Mouse (Mus musculus): Measurements from ENCODE around the gene Smpd1. TPM values are rescaled to one million over a fixed set of nuclear protein-coding genes. Genes with fewer than 3 reads are reported as not detected.

Smpd1 gene
- polyA plus RNA-seq, 1 experiment from 2014 or later: 64.2 TPM

GRCm38 (mm10) chr7:105547970-105548369, 6.2 kb upstream of the Smpd1 start:
- H3K4me3 ChIP-seq (ENCODE audit: control insufficient read depth in 1 of 2, insufficient read depth in 1 of 2, low read depth in 1 of 2, low read length in 2 of 2): no peak overlapping the region
- H3K9me3 ChIP-seq (ENCODE audit: control insufficient read depth, low read length): no peaks in the 10 kb centered on the region
- no peaks in the 10 kb centered on the region for H3K27me3 ChIP-seq (ENCODE audit: control insufficient read depth, insufficient read depth, low read length)
- H3K27ac ChIP-seq (replicated peaks in 1 of 2; ENCODE audit: control insufficient read depth in 1 of 2, insufficient read depth in 1 of 2, low read depth in 2 of 2, low read length in 2 of 2): no peak overlapping the region
- no peak for ATAC-seq (ENCODE audit: insufficient number of reproducible peaks, insufficient read depth, low FRiP score, low read depth)
- H3K4me1 ChIP-seq (ENCODE audit: control insufficient read depth in 2 of 2, insufficient read depth in 2 of 2, low read length in 2 of 2): no peaks in the 10 kb centered on the region
- 63% methylated on average over 7 of the region's 7 CpGs for WGBS
- H3K9ac ChIP-seq (ENCODE audit: low read length): no peak overlapping the region
- H3K36me3 ChIP-seq (ENCODE audit: control insufficient read depth, insufficient read depth, low read length): no peaks in the 10 kb centered on the region
- H3K4me2 ChIP-seq (ENCODE audit: low read length): no peak overlapping the region

GRCm38 (mm10) chr7:105549035-105549434, 5.1 kb upstream of the Smpd1 start:
- Histone ChIP-seq H3K27me3 (ENCODE audit: control insufficient read depth, insufficient read depth, low read length) (no peaks in the 10 kb centered on the region), H3K36me3 (ENCODE audit: control insufficient read depth, insufficient read depth, low read length) (no peaks in the 10 kb centered on the region), H3K4me3 (ENCODE audit: control insufficient read depth in 1 of 2, insufficient read depth in 1 of 2, low read depth in 1 of 2, low read length in 2 of 2) (no peak overlapping the region), H3K9me3 (ENCODE audit: control insufficient read depth, low read length) (no peaks in the 10 kb centered on the region), H3K27ac (replicated peaks in 1 of 2; ENCODE audit: control insufficient read depth in 1 of 2, insufficient read depth in 1 of 2, low read depth in 2 of 2, low read length in 2 of 2) (no peak overlapping the region), H3K4me1 (ENCODE audit: control insufficient read depth in 2 of 2, insufficient read depth in 2 of 2, low read length in 2 of 2) (peaks cover 2 to 3% of the 10 kb centered on the region in 2 experiments; a peak in 2 of 4 replicates), H3K4me2 (ENCODE audit: low read length) (no peak overlapping the region), H3K9ac (ENCODE audit: low read length) (no peak overlapping the region)
- 48% methylated on average over 6 of the region's 6 CpGs for WGBS
- no peak for ATAC-seq (ENCODE audit: insufficient number of reproducible peaks, insufficient read depth, low FRiP score, low read depth)

- WGBS: 29% methylated on average over 26 of the region's 27 CpGs
- peak overlapping the region; percentile 69 for H3K4me2 ChIP-seq (ENCODE audit: low read length)
- no peaks in the 10 kb centered on the region for H3K9me3 ChIP-seq (ENCODE audit: control insufficient read depth, low read length)
- peaks cover 11 to 15% of the 10 kb centered on the region in 2 experiments for H3K4me1 ChIP-seq (ENCODE audit: control insufficient read depth in 2 of 2, insufficient read depth in 2 of 2, low read length in 2 of 2)
- peaks cover 23% of the 10 kb centered on the region for H3K36me3 ChIP-seq (ENCODE audit: control insufficient read depth, insufficient read depth, low read length)
- H3K4me3 ChIP-seq (ENCODE audit: control insufficient read depth in 1 of 2, insufficient read depth in 1 of 2, low read depth in 1 of 2, low read length in 2 of 2): peak overlapping the region; percentile 67 to 84
- H3K27ac ChIP-seq (replicated peaks in 1 of 2; ENCODE audit: control insufficient read depth in 1 of 2, insufficient read depth in 1 of 2, low read depth in 2 of 2, low read length in 2 of 2): peak overlapping the region; percentile 29 to 75; a peak in 3 of 4 replicates
- ATAC-seq (ENCODE audit: insufficient number of reproducible peaks, insufficient read depth, low FRiP score, low read depth): no peak
- H3K9ac ChIP-seq (ENCODE audit: low read length): peak overlapping the region; percentile 78
- H3K27me3 ChIP-seq (ENCODE audit: control insufficient read depth, insufficient read depth, low read length): no peaks in the 10 kb centered on the region
These were observed 526 bp upstream of the Smpd1 start for GRCm38 (mm10) chr7:105553456-105554211.

DNA sequence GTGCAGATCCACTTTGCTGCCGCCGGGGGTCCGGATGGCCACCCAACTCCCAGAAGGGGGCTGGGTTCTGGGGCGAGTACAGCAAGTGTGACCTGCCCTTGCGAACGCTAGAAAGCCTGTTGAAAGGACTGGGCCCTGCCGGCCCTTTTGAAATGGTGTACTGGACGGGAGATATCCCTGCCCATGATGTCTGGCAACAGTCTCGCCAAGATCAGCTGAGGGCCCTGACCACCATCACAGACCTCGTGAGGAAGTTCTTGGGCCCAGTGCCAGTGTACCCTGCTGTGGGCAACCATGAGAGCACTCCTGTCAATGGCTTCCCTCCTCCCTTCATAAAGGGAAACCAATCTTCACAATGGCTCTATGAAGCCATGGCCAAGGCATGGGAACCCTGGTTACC, 1.4 kb downstream of the Smpd1 start:
- Histone ChIP-seq H3K9me3 (ENCODE audit: control insufficient read depth, low read length) (no peaks in the 10 kb centered on the region), H3K4me1 (ENCODE audit: control insufficient read depth in 2 of 2, insufficient read depth in 2 of 2, low read length in 2 of 2) (peaks cover 11 to 15% of the 10 kb centered on the region in 2 experiments), H3K27me3 (ENCODE audit: control insufficient read depth, insufficient read depth, low read length) (no peaks in the 10 kb centered on the region), H3K27ac (replicated peaks in 1 of 2; ENCODE audit: control insufficient read depth in 1 of 2, insufficient read depth in 1 of 2, low read depth in 2 of 2, low read length in 2 of 2) (no peak overlapping the region), H3K4me3 (ENCODE audit: control insufficient read depth in 1 of 2, insufficient read depth in 1 of 2, low read depth in 1 of 2, low read length in 2 of 2) (no peak overlapping the region), H3K36me3 (ENCODE audit: control insufficient read depth, insufficient read depth, low read length) (peaks cover 34% of the 10 kb centered on the region), H3K4me2 (ENCODE audit: low read length) (peak overlapping the region; percentile 69; the same call in 1 of the 2 replicates), H3K9ac (ENCODE audit: low read length) (peak overlapping the region; percentile 78; the same call in 1 of the 2 replicates)
- no peak for ATAC-seq (ENCODE audit: insufficient number of reproducible peaks, insufficient read depth, low FRiP score, low read depth)
- WGBS: 74% methylated on average over 10 of the region's 10 CpGs

DNA sequence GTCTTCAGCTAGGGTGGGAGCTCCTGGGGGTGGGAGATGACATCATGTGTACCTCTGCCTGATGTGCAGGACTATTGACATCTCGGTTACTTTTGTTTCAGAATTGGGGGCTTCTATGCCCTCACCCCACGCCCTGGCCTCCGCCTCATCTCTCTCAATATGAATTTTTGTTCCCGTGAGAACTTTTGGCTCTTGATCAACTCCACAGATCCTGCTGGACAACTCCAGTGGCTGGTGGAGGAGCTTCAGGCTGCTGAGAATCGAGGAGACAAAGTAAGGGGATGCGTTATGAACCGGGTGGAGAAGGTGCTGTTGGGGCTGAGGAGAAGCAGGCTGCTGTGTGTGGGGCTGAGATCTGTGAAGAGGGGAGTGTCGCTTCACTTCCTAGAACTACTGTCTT, 2.2 kb downstream of the Smpd1 start:
- Histone ChIP-seq H3K27ac (replicated peaks in 1 of 2; ENCODE audit: control insufficient read depth in 1 of 2, insufficient read depth in 1 of 2, low read depth in 2 of 2, low read length in 2 of 2) (no peak overlapping the region), H3K36me3 (ENCODE audit: control insufficient read depth, insufficient read depth, low read length) (peaks cover 34% of the 10 kb centered on the region), H3K9ac (ENCODE audit: low read length) (no peak overlapping the region), H3K9me3 (ENCODE audit: control insufficient read depth, low read length) (no peaks in the 10 kb centered on the region), H3K4me1 (ENCODE audit: control insufficient read depth in 2 of 2, insufficient read depth in 2 of 2, low read length in 2 of 2) (peaks cover 11 to 15% of the 10 kb centered on the region in 2 experiments), H3K4me3 (ENCODE audit: control insufficient read depth in 1 of 2, insufficient read depth in 1 of 2, low read depth in 1 of 2, low read length in 2 of 2) (no peak overlapping the region), H3K4me2 (ENCODE audit: low read length) (no peak overlapping the region), H3K27me3 (ENCODE audit: control insufficient read depth, insufficient read depth, low read length) (no peaks in the 10 kb centered on the region)
- ATAC-seq (ENCODE audit: insufficient number of reproducible peaks, insufficient read depth, low FRiP score, low read depth): no peak
- 82% methylated on average over 8 of the region's 8 CpGs for WGBS

- ATAC-seq (ENCODE audit: insufficient number of reproducible peaks, insufficient read depth, low FRiP score, low read depth): no peak
- H3K4me1 ChIP-seq (ENCODE audit: control insufficient read depth in 2 of 2, insufficient read depth in 2 of 2, low read length in 2 of 2): peaks cover 11 to 15% of the 10 kb centered on the region in 2 experiments
- H3K9me3 ChIP-seq (ENCODE audit: control insufficient read depth, low read length): no peaks in the 10 kb centered on the region
- no peak overlapping the region for H3K27ac ChIP-seq (replicated peaks in 1 of 2; ENCODE audit: control insufficient read depth in 1 of 2, insufficient read depth in 1 of 2, low read depth in 2 of 2, low read length in 2 of 2)
- H3K36me3 ChIP-seq (ENCODE audit: control insufficient read depth, insufficient read depth, low read length): peaks cover 40% of the 10 kb centered on the region
- WGBS: 81% methylated on average over 11 of the region's 11 CpGs
- H3K4me2 ChIP-seq (ENCODE audit: low read length): no peak overlapping the region
- H3K9ac ChIP-seq (ENCODE audit: low read length): no peak overlapping the region
- no peak overlapping the region for H3K4me3 ChIP-seq (ENCODE audit: control insufficient read depth in 1 of 2, insufficient read depth in 1 of 2, low read depth in 1 of 2, low read length in 2 of 2)
- H3K27me3 ChIP-seq (ENCODE audit: control insufficient read depth, insufficient read depth, low read length): no peaks in the 10 kb centered on the region
These were observed 3.5 kb downstream of the Smpd1 start for GRCm38 (mm10) chr7:105557671-105558070.

DNA sequence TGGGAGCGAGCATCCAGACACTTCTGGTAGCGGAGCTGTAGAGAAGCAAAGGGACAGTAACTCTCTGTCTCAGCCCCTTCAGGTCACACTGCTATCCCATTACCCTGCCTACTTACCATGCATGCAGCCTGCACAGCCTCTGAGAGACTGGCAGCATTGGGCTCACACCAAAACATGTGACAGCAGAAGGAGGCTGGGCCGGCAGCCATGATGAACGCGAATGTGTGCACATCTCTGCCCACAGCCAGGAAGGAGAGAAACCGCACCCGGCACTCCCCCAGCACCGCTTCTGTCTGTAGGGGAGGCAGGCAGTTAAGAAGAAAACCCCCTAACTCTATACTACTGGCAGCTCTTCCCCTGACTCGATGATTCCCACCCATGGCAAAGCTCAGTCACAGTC, 4.9 kb downstream of the Smpd1 start:
- H3K9ac ChIP-seq (ENCODE audit: low read length): no peak overlapping the region
- H3K27me3 ChIP-seq (ENCODE audit: control insufficient read depth, insufficient read depth, low read length): no peaks in the 10 kb centered on the region
- 90% methylated on average over 9 of the region's 9 CpGs for WGBS
- no peak for ATAC-seq (ENCODE audit: insufficient number of reproducible peaks, insufficient read depth, low FRiP score, low read depth)
- peaks cover 45% of the 10 kb centered on the region for H3K36me3 ChIP-seq (ENCODE audit: control insufficient read depth, insufficient read depth, low read length)
- no peaks in the 10 kb centered on the region for H3K9me3 ChIP-seq (ENCODE audit: control insufficient read depth, low read length)
- no peak overlapping the region for H3K4me3 ChIP-seq (ENCODE audit: control insufficient read depth in 1 of 2, insufficient read depth in 1 of 2, low read depth in 1 of 2, low read length in 2 of 2)
- no peak overlapping the region for H3K27ac ChIP-seq (replicated peaks in 1 of 2; ENCODE audit: control insufficient read depth in 1 of 2, insufficient read depth in 1 of 2, low read depth in 2 of 2, low read length in 2 of 2)
- H3K4me2 ChIP-seq (ENCODE audit: low read length): no peak overlapping the region
- peaks cover 9 to 12% of the 10 kb centered on the region in 2 experiments for H3K4me1 ChIP-seq (ENCODE audit: control insufficient read depth in 2 of 2, insufficient read depth in 2 of 2, low read length in 2 of 2)

GRCm38 (mm10) chr7:105562317-105562716, 8.2 kb downstream of the Smpd1 start:
- H3K36me3 ChIP-seq (ENCODE audit: control insufficient read depth, insufficient read depth, low read length): peaks cover 65% of the 10 kb centered on the region
- 86% methylated on average over 3 of the region's 3 CpGs for WGBS
- ATAC-seq (ENCODE audit: insufficient number of reproducible peaks, insufficient read depth, low FRiP score, low read depth): no peak
- no peak overlapping the region for H3K4me2 ChIP-seq (ENCODE audit: low read length)
- no peaks in the 10 kb centered on the region for H3K9me3 ChIP-seq (ENCODE audit: control insufficient read depth, low read length)
- H3K27me3 ChIP-seq (ENCODE audit: control insufficient read depth, insufficient read depth, low read length): no peaks in the 10 kb centered on the region
- H3K4me3 ChIP-seq (ENCODE audit: control insufficient read depth in 1 of 2, insufficient read depth in 1 of 2, low read depth in 1 of 2, low read length in 2 of 2): no peak overlapping the region
- peaks cover 7 to 11% of the 10 kb centered on the region in 2 experiments for H3K4me1 ChIP-seq (ENCODE audit: control insufficient read depth in 2 of 2, insufficient read depth in 2 of 2, low read length in 2 of 2)
- H3K9ac ChIP-seq (ENCODE audit: low read length): no peak overlapping the region
- no peak overlapping the region for H3K27ac ChIP-seq (replicated peaks in 1 of 2; ENCODE audit: control insufficient read depth in 1 of 2, insufficient read depth in 1 of 2, low read depth in 2 of 2, low read length in 2 of 2)
